Mouse (Mus musculus) forebrain, embryonic 10.5 days (tissue): ENCODE results near the gene Scnn1g. TPM values are rescaled to one million over a fixed set of nuclear protein-coding genes. Genes with fewer than 3 reads are reported as not detected.

ENCODE experiments used
- DNase-seq: peaks from one replicate; pipeline ENCODE4 v3.0.0-alpha.2; 2017; ENCODE audit warnings: low spot score; ENCODE audit errors: extremely low spot score
- H3K27ac ChIP-seq: fragments of 300-500 bp; sonication (generic); 2 replicates; pipeline ENCODE4 v1.5.1; 2016; ENCODE audit warnings: mild to moderate bottlenecking
- H3K27me3 ChIP-seq: fragments of 300-500 bp; sonication (generic); 2 replicates; pipeline ENCODE4 v1.6.1; 2016; ENCODE audit warnings: mild to moderate bottlenecking; ENCODE audit not compliant: poor library complexity, severe bottlenecking
- H3K36me3 ChIP-seq: fragments of 300-500 bp; sonication (generic); replicated peaks from 2 replicates; pipeline ENCODE4 v1.6.1; 2016; ENCODE audit warnings: mild to moderate bottlenecking, moderate library complexity
- H3K4me1 ChIP-seq: fragments of 300-500 bp; sonication (generic); 2 replicates; pipeline ENCODE4 v1.6.1; 2016
- H3K4me3 ChIP-seq: fragments of 300-500 bp; sonication (generic); 2 replicates; pipeline ENCODE4 v1.5.1; 2016; ENCODE audit warnings: mild to moderate bottlenecking, moderate library complexity
- H3K9me3 ChIP-seq: fragments of 300-500 bp; sonication (generic); 2 replicates; pipeline ENCODE4 v1.6.1; 2016; ENCODE audit warnings: mild to moderate bottlenecking, moderate library complexity
- WGBS: fragments of 180-500 bp; shearing (Covaris S2); methylation state at CpG from one replicate; pipeline ENCODE4 v1.1.7; 2016; 5-methylcytosine and 5-hydroxymethylcytosine counted together
- polyA plus RNA-seq: library from polyadenylated mRNA; unstranded; fragments of >200 nt; fragmentation: Nextera tagmentation; extraction: Ambion mirVana; gene quantifications from 2 replicates; pipeline ENCODE4 v1.2.1, GENCODE M21; 2016

Gene Scnn1g
- polyA plus RNA-seq, 1 experiment from 2014 or later, result 0.09 TPM

DNA sequence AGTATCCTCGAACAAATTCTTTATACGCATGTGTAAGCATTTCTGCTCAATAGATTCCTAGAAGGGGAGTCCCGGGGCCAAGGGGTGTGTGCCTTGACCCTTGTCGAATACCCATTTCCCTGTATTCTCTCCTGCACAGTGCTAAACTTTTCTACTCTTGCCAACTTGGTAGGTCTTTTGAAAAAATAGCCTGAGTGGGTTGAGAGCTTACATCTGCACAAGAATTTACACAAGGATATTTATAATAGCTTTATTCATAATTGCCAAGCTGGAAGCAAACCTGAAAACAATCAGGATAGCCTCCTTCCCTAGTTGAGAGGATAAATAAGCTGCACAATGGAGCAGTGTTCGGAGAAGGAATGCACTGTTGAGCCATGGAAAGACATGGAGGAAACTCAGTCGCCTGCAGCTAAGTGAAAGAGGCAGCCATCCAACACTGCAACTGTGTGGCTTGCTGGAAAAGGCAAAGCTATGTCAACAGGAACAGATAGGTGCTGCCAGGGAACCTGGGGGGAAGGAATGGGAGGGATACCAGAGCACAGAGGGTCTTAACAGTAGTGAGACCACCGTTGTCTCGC lies 51.5 kb downstream of the Scnn1g start:
- WGBS, result 74% methylated on average over 8 of the region's 8 CpGs
- H3K4me3 ChIP-seq, result no peak overlapping the region

DNA sequence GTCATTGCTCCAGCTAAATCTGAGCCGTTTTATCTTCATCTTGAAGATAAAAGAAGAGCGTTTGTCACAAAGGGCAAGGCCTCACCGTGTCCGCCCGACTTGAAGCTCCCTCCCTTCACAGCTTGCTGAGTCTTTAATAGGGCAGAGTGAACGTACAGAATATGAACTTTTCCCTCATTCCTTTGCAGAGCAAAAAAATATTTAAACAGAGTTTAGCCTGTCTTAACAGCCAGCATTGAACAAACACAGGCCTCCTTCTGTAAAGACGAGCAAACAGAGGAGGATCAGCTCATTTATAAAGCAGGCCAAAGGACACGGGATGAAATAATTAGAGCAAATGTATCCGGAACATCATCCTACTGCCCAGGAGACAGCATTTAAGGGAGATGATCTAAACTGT lies 63.5 kb downstream of the Scnn1g start:
- no peak for DNase-seq
- 91% methylated on average over 9 of the region's 9 CpGs for WGBS
- H3K27ac ChIP-seq, result no peak overlapping the region
- H3K4me3 ChIP-seq, result no peak overlapping the region
- no peaks in the 10 kb centered on the region for H3K36me3 ChIP-seq
- H3K9me3 ChIP-seq, result peaks cover 8% of the 10 kb centered on the region; the same call in 1 of the 2 replicates
- H3K27me3 ChIP-seq, result no peaks in the 10 kb centered on the region
- no peaks in the 10 kb centered on the region for H3K4me1 ChIP-seq

More for the DNA sequence above, 51.5 kb downstream of the Scnn1g start:
- DNase-seq, result no peak
- Histone ChIP-seq H3K27ac (no peak overlapping the region), H3K27me3 (no peaks in the 10 kb centered on the region), H3K9me3 (peaks cover 7% of the 10 kb centered on the region; the same call in 1 of the 2 replicates), H3K36me3 (no peaks in the 10 kb centered on the region), H3K4me1 (no peaks in the 10 kb centered on the region)

DNA sequence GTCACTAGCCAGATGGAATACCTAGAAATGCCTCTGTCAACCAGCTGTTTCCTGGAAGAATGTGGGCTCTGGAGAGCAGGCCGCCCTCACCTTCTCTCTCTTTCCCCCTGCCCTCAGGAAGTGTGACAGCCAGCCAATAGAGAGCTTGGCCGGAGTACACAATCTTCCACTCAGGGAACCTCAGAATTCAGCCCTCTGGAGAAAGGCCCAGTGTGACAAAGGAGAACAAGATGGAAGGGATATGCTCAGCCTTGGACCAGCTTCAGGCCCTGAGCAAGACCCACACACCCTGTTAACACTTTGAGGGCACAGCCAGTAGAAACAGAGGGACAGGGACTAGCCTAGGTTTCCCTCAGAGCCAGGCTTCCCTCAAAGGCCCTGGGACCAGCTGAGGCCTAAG lies 68.2 kb downstream of the Scnn1g start:
- Histone ChIP-seq H3K36me3 (no peaks in the 10 kb centered on the region), H3K4me3 (no peak overlapping the region), H3K27me3 (no peaks in the 10 kb centered on the region), H3K9me3 (no peaks in the 10 kb centered on the region), H3K27ac (no peak overlapping the region), H3K4me1 (no peaks in the 10 kb centered on the region)
- DNase-seq, result no peak
- 81% methylated on average over 2 of the region's 2 CpGs for WGBS

DNA sequence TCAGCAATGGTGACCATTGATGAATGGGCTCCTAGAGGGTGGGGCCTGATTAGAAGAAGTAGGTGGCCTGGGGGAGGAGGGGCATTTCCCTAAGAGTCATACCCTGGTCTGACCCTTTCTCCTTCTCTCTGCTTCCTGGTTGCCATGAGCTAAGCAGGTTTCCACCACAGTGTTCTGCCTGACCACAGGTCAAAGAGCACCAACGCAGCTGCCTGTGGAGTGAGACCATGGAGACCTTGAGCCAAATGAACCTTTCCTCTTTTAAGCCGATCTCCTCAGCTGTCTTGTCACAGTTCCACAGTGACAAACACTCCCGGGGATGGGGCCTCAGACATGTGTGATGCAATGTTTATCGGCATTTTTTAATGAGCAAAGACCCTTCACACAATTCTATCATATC lies 68.7 kb downstream of the Scnn1g start:
- Histone ChIP-seq H3K4me1 (no peaks in the 10 kb centered on the region), H3K9me3 (no peaks in the 10 kb centered on the region), H3K4me3 (no peak overlapping the region), H3K36me3 (no peaks in the 10 kb centered on the region), H3K27me3 (no peaks in the 10 kb centered on the region), H3K27ac (no peak overlapping the region)
- DNase-seq, result no peak
- WGBS, result 90% methylated on average over 4 of the region's 4 CpGs

DNA sequence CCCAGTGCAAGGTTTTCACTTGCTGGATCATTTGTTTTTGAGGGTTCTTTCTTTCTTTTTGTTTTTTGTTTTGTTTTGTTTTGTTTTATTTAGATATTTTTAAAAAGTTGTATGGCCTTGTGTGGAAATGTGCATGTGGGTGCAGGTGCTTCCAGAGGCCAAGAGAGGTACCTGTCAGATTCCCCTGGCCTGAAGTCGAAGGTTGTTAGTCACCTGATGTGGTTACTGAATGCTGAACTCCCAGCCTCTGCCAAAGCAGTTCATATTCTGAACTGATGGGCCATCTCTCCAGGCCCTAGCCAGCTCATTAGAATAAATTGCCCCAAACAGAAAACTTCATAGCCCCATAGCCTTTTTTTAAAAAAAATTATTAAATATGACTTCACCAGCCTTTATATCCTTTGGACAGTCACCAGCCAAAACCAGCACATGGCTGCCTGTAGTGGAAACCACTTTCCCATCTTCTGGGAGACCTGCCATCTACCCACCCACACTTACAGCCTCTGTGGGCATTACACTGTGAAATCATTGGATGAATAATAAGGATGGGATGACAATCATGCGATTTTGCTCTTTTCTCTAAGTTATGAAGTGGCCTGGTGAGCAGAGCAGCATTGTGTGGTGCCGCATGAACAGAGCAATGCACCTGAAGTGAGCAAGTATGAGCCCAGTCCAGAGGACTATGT lies 71.7 kb downstream of the Scnn1g start:
- no peak overlapping the region for H3K4me3 ChIP-seq
- no peak overlapping the region for H3K27ac ChIP-seq
- no peaks in the 10 kb centered on the region for H3K36me3 ChIP-seq
- 84% methylated on average over 3 of the region's 3 CpGs for WGBS
- H3K4me1 ChIP-seq, result no peaks in the 10 kb centered on the region
- H3K9me3 ChIP-seq, result no peaks in the 10 kb centered on the region
- no peaks in the 10 kb centered on the region for H3K27me3 ChIP-seq
- no peak for DNase-seq

DNA sequence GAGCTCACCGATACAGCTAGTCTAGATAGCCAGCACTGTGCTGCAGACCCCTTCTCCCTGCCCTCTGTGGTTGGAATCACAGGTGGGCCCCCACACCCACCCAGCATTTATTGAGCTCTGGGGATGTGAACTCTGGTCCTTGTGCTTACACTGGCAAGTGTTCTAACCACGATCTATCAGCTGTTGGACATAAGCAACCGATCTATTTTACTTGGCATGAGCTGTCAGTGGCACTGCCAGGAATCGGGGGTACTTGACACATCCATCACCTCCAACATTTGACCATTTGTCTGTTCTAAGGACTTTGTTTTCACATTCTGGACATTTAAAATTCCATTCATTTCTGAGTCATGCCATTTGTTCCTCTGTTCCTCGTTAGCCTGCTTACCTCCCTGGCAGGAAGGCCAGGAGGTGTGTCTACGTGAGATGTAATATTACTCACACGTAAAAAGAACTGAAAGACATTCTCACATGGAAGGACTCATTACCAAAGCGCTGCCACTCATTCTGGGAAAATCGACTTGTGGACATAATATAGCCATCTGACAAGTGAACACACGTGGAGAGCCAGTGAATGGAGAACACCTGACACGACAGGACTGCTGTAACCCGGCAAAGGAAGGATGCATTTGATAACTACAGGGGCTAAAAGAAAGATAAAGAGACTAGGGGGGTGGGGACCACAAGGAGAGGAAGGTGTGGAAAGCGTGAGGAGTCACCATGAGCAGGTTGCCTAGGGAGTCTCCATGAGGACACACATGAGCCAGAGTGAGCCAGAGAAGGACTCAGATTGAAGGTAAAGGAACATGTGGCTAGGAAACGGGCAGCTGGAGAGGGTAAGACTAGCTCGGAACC lies 73.7 kb downstream of the Scnn1g start:
- no peaks in the 10 kb centered on the region for H3K4me1 ChIP-seq
- H3K9me3 ChIP-seq, result no peaks in the 10 kb centered on the region
- no peak overlapping the region for H3K27ac ChIP-seq
- no peak overlapping the region for H3K4me3 ChIP-seq
- H3K27me3 ChIP-seq, result no peaks in the 10 kb centered on the region
- WGBS, result 85% methylated on average over 15 of the region's 15 CpGs
- H3K36me3 ChIP-seq, result no peaks in the 10 kb centered on the region
- DNase-seq, result no peak

Other genes with a start within 250 kb of the Scnn1g start
- 2.7 TPM in 2 replicates for gene Usp31, start 27.2 kb upstream of the Scnn1g start, polyA plus RNA-seq
- 0.10 TPM in 1 of 2 replicates, not detected in the other for gene Scnn1b, start 130.6 kb downstream of the Scnn1g start, polyA plus RNA-seq
- 23.3 TPM in 2 replicates for gene Cog7, start 247.2 kb downstream of the Scnn1g start, polyA plus RNA-seq